15 mouse cellular contexts compared by ENCODE assay signal in genomic region chr1:51687484-51688223, GRCm38 (mm10).
DNase-seq lines count a peak whose midpoint lies in the region; ATAC-seq and TF ChIP-seq lines count a peak whose summit lies in the region.
"Had no signal": no experiment of that assay in that cellular context is flagged by ENCODE, and none has a peak within 500 bp of the region (broad histone marks: within the 10 kb centered on the region; RNA-seq: fewer than 3 reads in every experiment).

No protein-coding gene starts in this region.

- WGBS in kidney, embryonic 15.5 days: 45% methylated on average over 7 of the region's 7 CpGs
- WGBS in embryonic facial prominence, embryonic 10.5 days: 42% methylated on average over 7 of the region's 7 CpGs
- WGBS in hindbrain, embryonic 12.5 days: 43% methylated on average over 7 of the region's 7 CpGs
- WGBS in midbrain, embryonic 15.5 days: 26% methylated on average over 7 of the region's 7 CpGs

- no peak overlapping the region for H3K9ac ChIP-seq in kidney, embryonic 15.5 days
- peak overlapping the region; percentile 8; the same call in 1 of the 2 replicates for H3K9ac ChIP-seq in hindbrain, embryonic 12.5 days
- H3K9ac ChIP-seq in midbrain, embryonic 15.5 days: no peak overlapping the region; the same call in 1 of the 2 replicates
- H3K9ac ChIP-seq: limb, embryonic 15.5 days; stomach, embryonic 15.5 days had no signal

- ATAC-seq in kidney, embryonic 15.5 days (replicated peaks; ENCODE audit: low FRiP score): peak; percentile 52; the same call in 1 of the 2 replicates
- peak; percentile 66 for ATAC-seq in hindbrain, embryonic 12.5 days (ENCODE audit: low FRiP score)
- peak; percentile 96 for ATAC-seq in midbrain, embryonic 15.5 days (replicated peaks)
- ATAC-seq in monocyte, adult 5-6 weeks (replicated peaks; ENCODE audit: insufficient number of reproducible peaks, low FRiP score, low TSS enrichment, poor library complexity, severe bottlenecking): no peak

- no peaks in the 10 kb centered on the region for H3K4me1 ChIP-seq in kidney, embryonic 15.5 days
- H3K4me1 ChIP-seq in embryonic facial prominence, embryonic 10.5 days: peaks cover 9% of the 10 kb centered on the region
- peaks cover 8% of the 10 kb centered on the region for H3K4me1 ChIP-seq in hindbrain, embryonic 12.5 days
- peaks cover 17% of the 10 kb centered on the region for H3K4me1 ChIP-seq in midbrain, embryonic 15.5 days
- H3K4me1 ChIP-seq: megakaryocyte, embryonic 14.5 days; stomach, embryonic 15.5 days had no signal

- no peak for TF ChIP-seq CTCF in layer of hippocampus, adult 2 months (conservative IDR thresholded peaks at IDR 0.05)

- H3K36me3 ChIP-seq in kidney, embryonic 15.5 days: no peaks in the 10 kb centered on the region
- H3K36me3 ChIP-seq in embryonic facial prominence, embryonic 10.5 days (replicated peaks): no peaks in the 10 kb centered on the region
- no peaks in the 10 kb centered on the region for H3K36me3 ChIP-seq in hindbrain, embryonic 12.5 days
- no peaks in the 10 kb centered on the region for H3K36me3 ChIP-seq in midbrain, embryonic 15.5 days (replicated peaks)
- H3K36me3 ChIP-seq: limb, embryonic 15.5 days; stomach, embryonic 15.5 days had no signal

- H3K4me2 ChIP-seq in kidney, embryonic 15.5 days: no peak overlapping the region
- 0 out of 2 replicates have a peak overlapping the region, but pooled peaks have one; percentile 11 for H3K4me2 ChIP-seq in hindbrain, embryonic 12.5 days (replicated peaks)
- peak overlapping the region; percentile 30 for H3K4me2 ChIP-seq in midbrain, embryonic 15.5 days
- H3K4me2 ChIP-seq: limb, embryonic 15.5 days; stomach, embryonic 15.5 days had no signal

- H3K9me3 ChIP-seq in kidney, embryonic 15.5 days (replicated peaks): no peaks in the 10 kb centered on the region
- no peaks in the 10 kb centered on the region for H3K9me3 ChIP-seq in embryonic facial prominence, embryonic 10.5 days
- no peaks in the 10 kb centered on the region for H3K9me3 ChIP-seq in hindbrain, embryonic 12.5 days (replicated peaks)
- H3K9me3 ChIP-seq in midbrain, embryonic 15.5 days: no peaks in the 10 kb centered on the region
- H3K9me3 ChIP-seq: limb, embryonic 15.5 days; stomach, embryonic 15.5 days had no signal

- no peak for DNase-seq in kidney, adult 8-10 months
- no peak for DNase-seq in embryonic facial prominence, embryonic 10.5 days (ENCODE audit: low spot score)
- DNase-seq in layer of hippocampus, adult 2 months (ENCODE audit: low spot score in 2 of 2): no peak
- DNase-seq in urinary bladder, adult 18-20 months (ENCODE audit: low spot score in 2 of 2): no peak
- DNase-seq: B cell, adult 2 months; gastrocnemius, postnatal 36 days; heart, postnatal 10 days; kidney, postnatal 10 days had no signal

- H3K27ac ChIP-seq in kidney, embryonic 15.5 days: no peak overlapping the region
- peak overlapping the region; percentile 35; the same call in 1 of the 2 replicates for H3K27ac ChIP-seq in embryonic facial prominence, embryonic 10.5 days (replicated peaks)
- H3K27ac ChIP-seq in hindbrain, embryonic 12.5 days: no peak overlapping the region
- H3K27ac ChIP-seq in midbrain, embryonic 15.5 days: peak overlapping the region; percentile 85
- H3K27ac ChIP-seq in layer of hippocampus, adult 2 months: no peak overlapping the region
- H3K27ac ChIP-seq: limb, embryonic 15.5 days; stomach, embryonic 15.5 days had no signal

- H3K4me3 ChIP-seq in kidney, embryonic 15.5 days (replicated peaks): no peak overlapping the region
- no peak overlapping the region for H3K4me3 ChIP-seq in embryonic facial prominence, embryonic 10.5 days
- no peak overlapping the region for H3K4me3 ChIP-seq in hindbrain, embryonic 12.5 days
- H3K4me3 ChIP-seq in midbrain, embryonic 15.5 days: no peak overlapping the region
- H3K4me3 ChIP-seq in layer of hippocampus, adult 2 months: no peak overlapping the region
- H3K4me3 ChIP-seq: limb, embryonic 15.5 days; megakaryocyte, embryonic 14.5 days; stomach, embryonic 15.5 days had no signal

- no peaks in the 10 kb centered on the region for H3K27me3 ChIP-seq in kidney, embryonic 15.5 days
- 0 out of 2 replicates have a peak, but pooled peaks cover 6% of the 10 kb centered on the region for H3K27me3 ChIP-seq in embryonic facial prominence, embryonic 10.5 days (replicated peaks; ENCODE audit: low read depth, poor library complexity, severe bottlenecking)
- no peaks in the 10 kb centered on the region for H3K27me3 ChIP-seq in hindbrain, embryonic 12.5 days
- H3K27me3 ChIP-seq in midbrain, embryonic 15.5 days (replicated peaks): no peaks in the 10 kb centered on the region
- H3K27me3 ChIP-seq: limb, embryonic 15.5 days; megakaryocyte, embryonic 14.5 days; stomach, embryonic 15.5 days had no signal

Comparison
In these comparisons a context has a peak if more than half of its experiments do, and no peak if none do; other contexts are left out.
1. H3K27ac ChIP-seq: peak in embryonic facial prominence, embryonic 10.5 days (single experiment) and midbrain, embryonic 15.5 days (single experiment); none in kidney, embryonic 15.5 days (single experiment), hindbrain, embryonic 12.5 days (single experiment) and layer of hippocampus, adult 2 months (single experiment).